Mouse (Mus musculus): ENCODE data around the gene Klhl21. TPM values are rescaled to one million over a fixed set of nuclear protein-coding genes. Genes with fewer than 3 reads are reported as not detected.

Klhl21 gene
- 18.8 and 25.7 TPM in 2 replicates for polyA plus RNA-seq (2012; rRNA removed)
- 11.0 and 11.1 TPM in 2 replicates for polyA plus RNA-seq (2014; fragmentation: Nextera tagmentation; extraction: Ambion mirVana)

- H3K4me3 ChIP-seq (replicated peaks; ENCODE audit: low read length) = peak within 1 kb of the TSS; percentile 81
- 1% methylated on average over 41 of the region's 45 CpGs for WGBS
- peak; percentile 69; the same call in 1 of the 2 replicates for TF ChIP-seq POLR2A (IDR thresholded peaks at IDR 0.05; ENCODE audit: borderline replicate concordance, extremely low read depth, insufficient read depth, insufficient read length)
These were observed at the start of gene Klhl21 for GRCm38 (mm10) chr4:152008622-152009075. Gene Klhl21 (plus strand): TSS chr4:152008803.

GRCm38 (mm10) chr4:151959849-151960512, 48.6 kb upstream of the Klhl21 start:
- Histone ChIP-seq H3K4me1 (ENCODE audit: control insufficient read depth, insufficient read depth, low read length) (no peaks in the 10 kb centered on the region), H3K4me2 (replicated peaks; ENCODE audit: low read depth, low read length, severe bottlenecking) (no peak overlapping the region), H3K9me3 (ENCODE audit: control insufficient read depth, low read length) (no peaks in the 10 kb centered on the region), H3K4me3 (replicated peaks; ENCODE audit: low read length) (no peak overlapping the region), H3K9ac (ENCODE audit: low read depth, low read length, severe bottlenecking) (no peak overlapping the region), H3K27me3 (ENCODE audit: control insufficient read depth, insufficient read depth, low read length) (no peaks in the 10 kb centered on the region), H3K36me3 (ENCODE audit: control insufficient read depth, insufficient read depth, low read length) (peaks cover 67% of the 10 kb centered on the region), H3K27ac (replicated peaks; ENCODE audit: low read depth, low read length) (no peak overlapping the region)
- 92% methylated on average over 11 of the region's 11 CpGs for WGBS
- TF ChIP-seq POLR2A (IDR thresholded peaks at IDR 0.05; ENCODE audit: borderline replicate concordance, extremely low read depth, insufficient read depth, insufficient read length) = no peak
- DNase-seq (ENCODE audit: low spot score) (no peak), ATAC-seq (ENCODE audit: low FRiP score, low read depth) (no peak)

More at GRCm38 (mm10) chr4:152008622-152009075, at the start of gene Klhl21:
- peaks cover 28% of the 10 kb centered on the region for H3K4me1 ChIP-seq (ENCODE audit: control insufficient read depth, insufficient read depth, low read length)
- H3K9ac ChIP-seq (ENCODE audit: low read depth, low read length, severe bottlenecking) = peak within 1 kb of the TSS; percentile 74
- peaks cover 13% of the 10 kb centered on the region for H3K36me3 ChIP-seq (ENCODE audit: control insufficient read depth, insufficient read depth, low read length)
- no peaks in the 10 kb centered on the region for H3K27me3 ChIP-seq (ENCODE audit: control insufficient read depth, insufficient read depth, low read length)
- H3K4me2 ChIP-seq (replicated peaks; ENCODE audit: low read depth, low read length, severe bottlenecking) = peak within 1 kb of the TSS; percentile 100
- no peaks in the 10 kb centered on the region for H3K9me3 ChIP-seq (ENCODE audit: control insufficient read depth, low read length)
- DNase-seq (ENCODE audit: low spot score) (peak; percentile 96), ATAC-seq (ENCODE audit: low FRiP score, low read depth) (peak; percentile 90)
- H3K27ac ChIP-seq (replicated peaks; ENCODE audit: low read depth, low read length) = peak within 1 kb of the TSS; percentile 87

- H3K4me2 ChIP-seq (replicated peaks; ENCODE audit: low read depth, low read length, severe bottlenecking) = no peak overlapping the region
- no peaks in the 10 kb centered on the region for H3K27me3 ChIP-seq (ENCODE audit: control insufficient read depth, insufficient read depth, low read length)
- H3K9ac ChIP-seq (ENCODE audit: low read depth, low read length, severe bottlenecking) = no peak overlapping the region
- ATAC-seq (ENCODE audit: low FRiP score, low read depth) (no peak), DNase-seq (ENCODE audit: low spot score) (no peak)
- TF ChIP-seq POLR2A (IDR thresholded peaks at IDR 0.05; ENCODE audit: borderline replicate concordance, extremely low read depth, insufficient read depth, insufficient read length) = no peak
- H3K27ac ChIP-seq (replicated peaks; ENCODE audit: low read depth, low read length) = no peak overlapping the region
- H3K36me3 ChIP-seq (ENCODE audit: control insufficient read depth, insufficient read depth, low read length) = peaks cover 66% of the 10 kb centered on the region
- no peaks in the 10 kb centered on the region for H3K4me1 ChIP-seq (ENCODE audit: control insufficient read depth, insufficient read depth, low read length)
- H3K4me3 ChIP-seq (replicated peaks; ENCODE audit: low read length) = no peak overlapping the region
- WGBS = 73% methylated on average over 3 of the region's 3 CpGs
- H3K9me3 ChIP-seq (ENCODE audit: control insufficient read depth, low read length) = no peaks in the 10 kb centered on the region
These were observed 48.1 kb upstream of the Klhl21 start for GRCm38 (mm10) chr4:151960513-151960854.

GRCm38 (mm10) chr4:151962817-151963216, 45.8 kb upstream of the Klhl21 start:
- no peaks in the 10 kb centered on the region for H3K27me3 ChIP-seq (ENCODE audit: control insufficient read depth, insufficient read depth, low read length)
- H3K4me1 ChIP-seq (ENCODE audit: control insufficient read depth, insufficient read depth, low read length) = no peaks in the 10 kb centered on the region
- no peak for DNase-seq (ENCODE audit: low spot score)
- H3K4me3 ChIP-seq (replicated peaks; ENCODE audit: low read length) = no peak overlapping the region
- TF ChIP-seq POLR2A (IDR thresholded peaks at IDR 0.05; ENCODE audit: borderline replicate concordance, extremely low read depth, insufficient read depth, insufficient read length) = no peak
- no peak for ATAC-seq (ENCODE audit: low FRiP score, low read depth)
- H3K27ac ChIP-seq (replicated peaks; ENCODE audit: low read depth, low read length) = no peak overlapping the region
- H3K4me2 ChIP-seq (replicated peaks; ENCODE audit: low read depth, low read length, severe bottlenecking) = no peak overlapping the region
- H3K9ac ChIP-seq (ENCODE audit: low read depth, low read length, severe bottlenecking) = no peak overlapping the region
- WGBS = 92% methylated on average over 3 of the region's 3 CpGs
- H3K9me3 ChIP-seq (ENCODE audit: control insufficient read depth, low read length) = no peaks in the 10 kb centered on the region
- H3K36me3 ChIP-seq (ENCODE audit: control insufficient read depth, insufficient read depth, low read length) = peaks cover 49% of the 10 kb centered on the region

GRCm38 (mm10) chr4:151968204-151968921, 40.2 kb upstream of the Klhl21 start:
- TF ChIP-seq POLR2A (IDR thresholded peaks at IDR 0.05; ENCODE audit: borderline replicate concordance, extremely low read depth, insufficient read depth, insufficient read length) = no peak
- peaks cover 41% of the 10 kb centered on the region for H3K36me3 ChIP-seq (ENCODE audit: control insufficient read depth, insufficient read depth, low read length)
- H3K9ac ChIP-seq (ENCODE audit: low read depth, low read length, severe bottlenecking) = no peak overlapping the region
- DNase-seq (ENCODE audit: low spot score) (no peak), ATAC-seq (ENCODE audit: low FRiP score, low read depth) (no peak)
- no peaks in the 10 kb centered on the region for H3K27me3 ChIP-seq (ENCODE audit: control insufficient read depth, insufficient read depth, low read length)
- no peak overlapping the region for H3K4me3 ChIP-seq (replicated peaks; ENCODE audit: low read length)
- 91% methylated on average over 26 of the region's 26 CpGs for WGBS
- no peak overlapping the region for H3K27ac ChIP-seq (replicated peaks; ENCODE audit: low read depth, low read length)
- H3K4me1 ChIP-seq (ENCODE audit: control insufficient read depth, insufficient read depth, low read length) = no peaks in the 10 kb centered on the region
- H3K9me3 ChIP-seq (ENCODE audit: control insufficient read depth, low read length) = no peaks in the 10 kb centered on the region
- no peak overlapping the region for H3K4me2 ChIP-seq (replicated peaks; ENCODE audit: low read depth, low read length, severe bottlenecking)

Measured in limb, embryonic 14.5 days (tissue).